Mouse (Mus musculus) spleen, postnatal 36 days (tissue): Measurements from ENCODE around the gene Kif22.
A peak's percentile ranks its signal among the peaks of the same experiment; 100 is the strongest.

Experiments
- DNase-seq, 2 experiments: peaks; one replicate each; pipeline ENCODE4 v3.0.0; 2022; ENCODE audit warnings: low spot score in 2 of 2, mixed read lengths in 1 of 2

The Kif22 gene

GRCm38 (mm10) chr7:126984667-126985444 lies 57.4 kb downstream of the Kif22 start:
- DNase-seq: no peak

- DNase-seq: no peak
Observed at GRCm38 (mm10) chr7:126983113-126983512, 59.2 kb downstream of the Kif22 start.

DNA sequence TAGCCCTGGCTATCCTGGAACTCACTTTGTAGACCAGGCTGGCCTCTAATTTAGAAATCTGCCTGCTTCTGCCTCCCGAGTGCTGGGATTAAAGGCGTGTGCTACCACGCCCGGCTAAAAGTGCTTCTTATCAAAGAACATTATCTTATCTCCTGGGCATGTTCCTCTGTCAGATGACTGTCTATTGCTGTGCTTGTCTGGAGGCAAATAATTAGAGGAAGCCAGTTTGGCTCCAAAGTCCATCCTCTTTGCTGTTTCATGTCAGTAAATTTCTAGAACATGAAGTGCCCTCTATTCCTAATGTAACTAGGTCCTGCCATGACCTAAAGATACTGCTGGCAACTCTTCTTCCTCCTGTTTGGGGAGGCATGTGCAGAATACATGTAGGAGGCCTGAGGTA lies 60.2 kb downstream of the Kif22 start:
- no peak for DNase-seq

DNA sequence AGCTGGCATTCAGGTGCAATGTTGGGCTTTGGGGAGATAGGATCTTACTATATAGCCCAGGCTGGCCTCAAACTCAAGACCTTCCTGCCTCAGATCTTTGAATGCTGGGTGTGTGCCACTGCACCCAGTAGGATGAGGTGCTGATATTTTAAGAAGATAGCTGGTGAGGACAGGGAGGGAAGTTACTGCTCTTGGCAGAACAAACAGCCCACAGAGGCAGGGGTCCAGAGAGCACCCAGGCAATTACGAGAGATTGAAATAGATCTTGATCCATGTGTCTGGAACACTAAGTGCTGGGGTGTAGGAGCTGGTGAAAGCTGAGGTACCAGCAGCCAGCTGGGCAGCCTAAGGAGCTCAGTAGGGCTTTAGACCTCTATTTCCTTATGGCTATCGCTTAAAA lies 60.7 kb downstream of the Kif22 start:
- no peak for DNase-seq

DNA sequence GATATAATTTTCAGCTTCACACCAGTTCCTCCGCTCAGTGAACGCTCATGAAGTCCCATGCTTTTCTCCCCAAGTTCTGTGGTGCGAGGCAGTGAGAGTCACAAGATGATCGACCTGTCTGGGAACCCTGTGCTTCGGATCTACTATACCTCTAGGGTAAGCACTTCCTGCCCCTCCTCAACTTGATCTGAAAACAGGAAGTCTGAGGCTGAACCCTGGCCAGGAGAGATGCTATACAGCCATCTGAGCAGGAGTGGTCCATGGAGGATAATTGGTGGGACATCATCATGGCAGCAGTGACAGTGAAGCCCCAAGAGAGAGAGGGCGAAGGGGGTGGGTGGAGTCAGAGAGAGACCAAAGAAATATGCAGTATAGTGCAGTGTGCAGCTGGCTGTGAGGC lies 63.4 kb downstream of the Kif22 start:
- DNase-seq: peak in 1 of 2 experiments; percentile 33
